Mouse (Mus musculus) bone marrow macrophage, adult 2 months (primary cell): ENCODE data around the gene Taf8. TPM values are rescaled to one million over a fixed set of nuclear protein-coding genes. Genes with fewer than 3 reads are reported as not detected.

Experiments
- H3K27ac ChIP-seq: 2 replicates; pipeline ENCODE4 v1.5.1; 2012; ENCODE audit warnings: low read depth, low read length; ENCODE audit not compliant: insufficient read depth
- H3K4me1 ChIP-seq: 2 replicates; pipeline ENCODE4 v1.6.1; 2012; ENCODE audit warnings: low read length; ENCODE audit not compliant: control insufficient read depth, insufficient read depth
- H3K4me3 ChIP-seq: 2 replicates; pipeline ENCODE4 v1.5.1; 2012; ENCODE audit warnings: mild to moderate bottlenecking, low read length, moderate library complexity; ENCODE audit not compliant: insufficient read depth
- CTCF ChIP-seq: IDR thresholded peaks from 2 replicates; pipeline ENCODE4 v1.5.1; 2012; ENCODE audit warnings: low read depth, mild to moderate bottlenecking, low read length, moderate library complexity
- POLR2A ChIP-seq: IDR thresholded peaks from 2 replicates; pipeline ENCODE4 v1.6.1; 2012; ENCODE audit warnings: mild to moderate bottlenecking, low read depth, low read length, borderline replicate concordance
- polyA plus RNA-seq: library from polyadenylated mRNA; stranded (reverse); fragments of >200 nt; gene quantifications from 2 replicates; pipeline ENCODE4 v1.2.4, GENCODE M21; 2012; ENCODE audit not compliant: missing spikeins, insufficient read depth, insufficient read length

Gene Taf8
- polyA plus RNA-seq, 1 experiment = 30.1 TPM

- Histone ChIP-seq H3K4me1 (no peaks in the 10 kb centered on the region), H3K27ac (no peak overlapping the region)
These were observed 37.7 kb downstream of the Taf8 start for GRCm38 (mm10) chr17:47464248-47464965.

GRCm38 (mm10) chr17:47462728-47463388 lies 39.2 kb downstream of the Taf8 start:
- no peak overlapping the region for H3K27ac ChIP-seq
- no peaks in the 10 kb centered on the region for H3K4me1 ChIP-seq
- H3K4me3 ChIP-seq = no peak overlapping the region
- TF ChIP-seq POLR2A (no peak), CTCF (no peak)

More at GRCm38 (mm10) chr17:47464248-47464965, 37.7 kb downstream of the Taf8 start:
- H3K4me3 ChIP-seq = no peak overlapping the region
- TF ChIP-seq CTCF = no peak
- TF ChIP-seq POLR2A = no peak

- no peaks in the 10 kb centered on the region for H3K4me1 ChIP-seq
- H3K4me3 ChIP-seq = no peak overlapping the region
- no peak overlapping the region for H3K27ac ChIP-seq
- TF ChIP-seq CTCF (no peak), POLR2A (no peak)
These were observed 39.9 kb downstream of the Taf8 start for GRCm38 (mm10) chr17:47462209-47462608.

GRCm38 (mm10) chr17:47461688-47462087 lies 40.4 kb downstream of the Taf8 start:
- Histone ChIP-seq H3K27ac (no peak overlapping the region), H3K4me1 (no peaks in the 10 kb centered on the region), H3K4me3 (no peak overlapping the region)
- TF ChIP-seq POLR2A (no peak), CTCF (no peak)

GRCm38 (mm10) chr17:47459341-47459919 lies 42.7 kb downstream of the Taf8 start:
- TF ChIP-seq CTCF = no peak
- TF ChIP-seq POLR2A = no peak
- Histone ChIP-seq H3K4me3 (no peak overlapping the region), H3K4me1 (peaks cover 8% of the 10 kb centered on the region)

GRCm38 (mm10) chr17:47458936-47459335 lies 43.2 kb downstream of the Taf8 start:
- TF ChIP-seq CTCF (no peak), POLR2A (no peak)
- Histone ChIP-seq H3K27ac (no peak overlapping the region), H3K4me3 (no peak overlapping the region), H3K4me1 (peaks cover 11% of the 10 kb centered on the region)

More at GRCm38 (mm10) chr17:47459341-47459919, 42.7 kb downstream of the Taf8 start:
- H3K27ac ChIP-seq = no peak overlapping the region

GRCm38 (mm10) chr17:47458310-47458709 lies 43.8 kb downstream of the Taf8 start:
- H3K4me3 ChIP-seq = no peak overlapping the region
- peaks cover 11% of the 10 kb centered on the region for H3K4me1 ChIP-seq
- no peak for TF ChIP-seq POLR2A
- H3K27ac ChIP-seq = no peak overlapping the region

GRCm38 (mm10) chr17:47454675-47455074 lies 47.4 kb downstream of the Taf8 start:
- TF ChIP-seq POLR2A = no peak
- TF ChIP-seq CTCF = no peak
- H3K4me3 ChIP-seq = 0 out of 2 replicates have a peak overlapping the region, but pooled peaks have one; percentile 10
- no peak overlapping the region for H3K27ac ChIP-seq
- H3K4me1 ChIP-seq = peaks cover 11% of the 10 kb centered on the region

GRCm38 (mm10) chr17:47452886-47453285 lies 49.2 kb downstream of the Taf8 start:
- H3K27ac ChIP-seq = no peak overlapping the region
- H3K4me3 ChIP-seq = no peak overlapping the region
- TF ChIP-seq POLR2A (no peak), CTCF (no peak)
- peaks cover 11% of the 10 kb centered on the region for H3K4me1 ChIP-seq
